Mouse (Mus musculus): ENCODE results near the gene Tmcc3. TPM values are rescaled to one million over a fixed set of nuclear protein-coding genes. Genes with fewer than 3 reads are reported as not detected.
A peak's percentile ranks its signal among the peaks of the same experiment; 100 is the strongest.

The Tmcc3 gene
- polyA plus RNA-seq, 1 experiment from 2014 or later: 14.3 TPM

DNA sequence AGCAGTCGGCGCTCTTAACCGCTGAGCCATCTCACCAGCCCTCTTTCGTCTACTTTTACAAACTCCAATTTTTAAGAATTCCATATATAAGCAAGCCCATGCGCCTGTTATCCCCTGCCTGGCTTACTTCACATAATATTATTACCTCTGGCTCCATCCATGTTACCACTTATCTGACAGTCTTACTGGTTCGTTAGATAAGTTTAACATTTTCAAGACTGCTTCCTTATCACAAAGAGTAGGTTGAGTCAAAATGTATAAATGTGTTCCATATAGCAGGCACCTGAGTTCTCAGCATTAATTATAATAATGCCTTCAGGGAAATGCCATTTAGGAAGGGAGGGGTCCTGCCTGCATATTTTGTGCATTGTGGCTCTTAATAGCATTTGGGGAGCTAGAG lies 255.5 kb downstream of the Tmcc3 start:
- Histone ChIP-seq H3K9ac (replicated peaks; ENCODE audit: low read depth) (no peak overlapping the region), H3K9me3 (ENCODE audit: low read length) (no peaks in the 10 kb centered on the region), H3K27ac (ENCODE audit: low read length) (no peak overlapping the region), H3K36me3 (ENCODE audit: insufficient read depth, low read length) (no peaks in the 10 kb centered on the region), H3K4me2 (replicated peaks; ENCODE audit: low read depth, low read length) (no peak overlapping the region), H3K4me1 (ENCODE audit: insufficient read depth, low read depth, low read length) (peaks cover 1% of the 10 kb centered on the region; the same call in 1 of the 2 replicates), H3K4me3 (ENCODE audit: low read depth, low read length) (no peak overlapping the region), H3K27me3 (replicated peaks; ENCODE audit: insufficient read depth, low read length) (no peaks in the 10 kb centered on the region)
- DNase-seq (ENCODE audit: low spot score) (no peak), ATAC-seq (no peak)
- WGBS: 96% methylated on average over 6 of the region's 6 CpGs
- TF ChIP-seq CTCF (IDR thresholded peaks at IDR 0.05) (no peak), EP300 (IDR thresholded peaks at IDR 0.05) (no peak)

DNA sequence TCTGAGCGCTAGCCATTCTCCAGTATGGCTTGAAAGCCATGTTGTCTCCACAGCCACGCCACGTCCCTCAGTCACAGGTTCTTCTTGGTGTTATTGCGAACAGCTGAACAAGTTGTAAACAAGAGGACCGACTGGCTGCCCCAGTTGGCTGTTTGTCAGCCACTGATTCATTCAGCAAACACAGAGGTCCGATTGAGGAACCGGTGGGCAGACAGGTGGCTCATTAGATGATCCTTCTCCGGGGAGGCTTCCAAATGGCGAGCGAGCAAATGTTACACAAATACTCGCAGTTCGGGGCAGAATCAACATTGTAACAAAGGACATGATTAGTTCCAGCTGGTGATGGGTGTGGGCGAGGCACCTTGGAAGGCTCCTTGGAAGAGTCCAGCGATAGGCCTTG lies 256.2 kb downstream of the Tmcc3 start:
- Histone ChIP-seq H3K27ac (ENCODE audit: low read length) (no peak overlapping the region), H3K9ac (replicated peaks; ENCODE audit: low read depth) (no peak overlapping the region), H3K36me3 (ENCODE audit: insufficient read depth, low read length) (no peaks in the 10 kb centered on the region), H3K9me3 (ENCODE audit: low read length) (no peaks in the 10 kb centered on the region), H3K27me3 (replicated peaks; ENCODE audit: insufficient read depth, low read length) (no peaks in the 10 kb centered on the region), H3K4me3 (ENCODE audit: low read depth, low read length) (no peak overlapping the region), H3K4me2 (replicated peaks; ENCODE audit: low read depth, low read length) (no peak overlapping the region), H3K4me1 (ENCODE audit: insufficient read depth, low read depth, low read length) (peaks cover 8% of the 10 kb centered on the region; the same call in 1 of the 2 replicates)
- WGBS: 68% methylated on average over 14 of the region's 14 CpGs
- DNase-seq (ENCODE audit: low spot score) (no peak), ATAC-seq (no peak)
- TF ChIP-seq EP300 (IDR thresholded peaks at IDR 0.05) (no peak), CTCF (IDR thresholded peaks at IDR 0.05) (no peak)

DNA sequence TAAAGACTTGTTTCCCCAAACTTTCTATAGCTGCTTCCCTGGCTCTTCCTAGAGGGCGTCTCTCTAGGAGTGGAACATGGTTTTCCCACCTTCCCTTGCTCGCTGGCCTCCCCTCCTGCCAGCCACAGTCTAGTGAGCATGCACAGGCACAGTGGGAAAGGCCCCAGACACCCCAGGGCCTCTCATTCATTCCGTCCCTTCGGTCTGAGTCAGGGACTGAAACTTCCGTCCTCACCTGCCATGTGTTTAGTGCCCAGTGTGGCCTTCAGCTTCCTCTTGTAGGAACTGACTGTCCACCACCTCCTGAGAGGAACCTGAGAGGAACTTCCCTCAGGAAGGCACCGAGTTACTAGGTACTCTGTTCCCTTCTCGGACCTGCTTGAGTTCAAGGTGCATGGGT lies 257.1 kb downstream of the Tmcc3 start:
- Histone ChIP-seq H3K4me1 (ENCODE audit: insufficient read depth, low read depth, low read length) (peaks cover 9% of the 10 kb centered on the region; the same call in 1 of the 2 replicates), H3K9ac (replicated peaks; ENCODE audit: low read depth) (no peak overlapping the region), H3K9me3 (ENCODE audit: low read length) (no peaks in the 10 kb centered on the region), H3K4me3 (ENCODE audit: low read depth, low read length) (no peak overlapping the region), H3K36me3 (ENCODE audit: insufficient read depth, low read length) (no peaks in the 10 kb centered on the region), H3K27me3 (replicated peaks; ENCODE audit: insufficient read depth, low read length) (no peaks in the 10 kb centered on the region), H3K27ac (ENCODE audit: low read length) (no peak overlapping the region), H3K4me2 (replicated peaks; ENCODE audit: low read depth, low read length) (no peak overlapping the region)
- no peak for DNase-seq (ENCODE audit: low spot score)
- TF ChIP-seq EP300 (IDR thresholded peaks at IDR 0.05) (no peak), CTCF (IDR thresholded peaks at IDR 0.05) (no peak)
- ATAC-seq: no peak
- WGBS: 87% methylated on average over 7 of the region's 7 CpGs

DNA sequence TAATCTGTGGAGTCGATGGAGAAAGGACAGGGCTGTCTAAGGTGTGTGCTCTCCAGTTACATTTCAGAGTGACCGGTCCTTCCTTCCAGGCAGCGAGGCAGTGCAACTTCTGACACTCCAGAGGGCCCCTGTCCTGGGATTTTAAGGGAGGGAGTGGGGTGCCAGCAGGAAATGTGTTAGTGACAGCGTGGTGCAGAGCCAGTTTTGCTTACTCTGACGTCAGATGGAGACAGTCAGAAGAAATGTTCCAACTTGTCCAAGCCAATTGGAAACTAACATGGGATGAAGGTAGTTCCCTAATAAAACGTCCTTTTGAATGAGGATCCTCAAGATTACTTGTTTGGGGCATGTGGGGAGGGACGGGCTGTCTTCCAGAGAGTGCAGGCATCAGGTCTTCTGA lies 258.0 kb downstream of the Tmcc3 start:
- H3K9ac ChIP-seq (replicated peaks; ENCODE audit: low read depth): no peak overlapping the region
- H3K4me1 ChIP-seq (ENCODE audit: insufficient read depth, low read depth, low read length): peaks cover 13% of the 10 kb centered on the region; the same call in 1 of the 2 replicates
- ATAC-seq: no peak
- no peak overlapping the region for H3K27ac ChIP-seq (ENCODE audit: low read length)
- no peaks in the 10 kb centered on the region for H3K27me3 ChIP-seq (replicated peaks; ENCODE audit: insufficient read depth, low read length)
- DNase-seq (ENCODE audit: low spot score): no peak
- H3K4me2 ChIP-seq (replicated peaks; ENCODE audit: low read depth, low read length): no peak overlapping the region
- no peak overlapping the region for H3K4me3 ChIP-seq (ENCODE audit: low read depth, low read length)
- WGBS: 54% methylated on average over 7 of the region's 7 CpGs
- TF ChIP-seq CTCF (IDR thresholded peaks at IDR 0.05) (no peak), EP300 (IDR thresholded peaks at IDR 0.05) (no peak)
- no peaks in the 10 kb centered on the region for H3K36me3 ChIP-seq (ENCODE audit: insufficient read depth, low read length)
- no peaks in the 10 kb centered on the region for H3K9me3 ChIP-seq (ENCODE audit: low read length)

DNA sequence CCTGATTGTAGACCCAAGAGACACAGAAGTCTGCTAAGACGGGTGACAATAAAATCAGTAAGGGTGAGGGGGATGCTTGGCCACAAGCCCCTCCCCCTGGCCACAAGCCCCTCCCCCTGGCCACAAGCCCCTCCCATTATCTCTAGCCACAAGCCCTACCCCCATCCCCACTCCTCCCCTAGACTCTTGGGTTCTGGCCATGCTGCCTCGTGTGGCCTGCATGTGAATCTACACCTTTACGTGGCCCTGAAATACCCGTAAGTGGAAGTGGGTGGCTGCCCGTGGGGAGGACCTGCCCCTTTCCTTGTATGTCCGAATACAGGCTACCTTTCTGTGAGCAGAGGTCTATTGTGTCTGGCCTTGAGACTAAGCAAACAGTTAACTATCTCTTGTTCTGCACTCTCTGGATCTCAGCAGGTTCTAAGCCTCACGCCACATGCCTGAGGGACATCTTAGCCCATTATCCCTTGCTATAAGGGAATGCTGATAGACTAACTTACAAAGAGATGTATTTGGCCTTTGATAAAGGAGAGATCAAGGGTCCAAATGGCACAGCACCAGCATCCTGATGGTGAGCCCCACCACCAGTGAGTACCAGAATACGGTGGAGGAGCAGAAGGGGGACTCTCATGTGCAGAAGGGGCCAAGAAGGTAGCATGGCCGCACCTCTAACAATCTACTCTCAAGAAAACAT lies 260.3 kb downstream of the Tmcc3 start:
- 0 out of 2 replicates have a peak overlapping the region, but pooled peaks have one; percentile 38 for H3K27ac ChIP-seq (ENCODE audit: low read length)
- no peaks in the 10 kb centered on the region for H3K27me3 ChIP-seq (replicated peaks; ENCODE audit: insufficient read depth, low read length)
- peaks cover 32% of the 10 kb centered on the region; the same call in 1 of the 2 replicates for H3K4me1 ChIP-seq (ENCODE audit: insufficient read depth, low read depth, low read length)
- 88% methylated on average over 9 of the region's 9 CpGs for WGBS
- H3K4me2 ChIP-seq (replicated peaks; ENCODE audit: low read depth, low read length): no peak overlapping the region
- no peaks in the 10 kb centered on the region for H3K36me3 ChIP-seq (ENCODE audit: insufficient read depth, low read length)
- ATAC-seq (no peak), DNase-seq (ENCODE audit: low spot score) (no peak)
- TF ChIP-seq EP300 (IDR thresholded peaks at IDR 0.05): no peak
- peak; percentile 32 for TF ChIP-seq CTCF (IDR thresholded peaks at IDR 0.05)
- H3K9ac ChIP-seq (replicated peaks; ENCODE audit: low read depth): no peak overlapping the region
- no peak overlapping the region for H3K4me3 ChIP-seq (ENCODE audit: low read depth, low read length)
- H3K9me3 ChIP-seq (ENCODE audit: low read length): no peaks in the 10 kb centered on the region

DNA sequence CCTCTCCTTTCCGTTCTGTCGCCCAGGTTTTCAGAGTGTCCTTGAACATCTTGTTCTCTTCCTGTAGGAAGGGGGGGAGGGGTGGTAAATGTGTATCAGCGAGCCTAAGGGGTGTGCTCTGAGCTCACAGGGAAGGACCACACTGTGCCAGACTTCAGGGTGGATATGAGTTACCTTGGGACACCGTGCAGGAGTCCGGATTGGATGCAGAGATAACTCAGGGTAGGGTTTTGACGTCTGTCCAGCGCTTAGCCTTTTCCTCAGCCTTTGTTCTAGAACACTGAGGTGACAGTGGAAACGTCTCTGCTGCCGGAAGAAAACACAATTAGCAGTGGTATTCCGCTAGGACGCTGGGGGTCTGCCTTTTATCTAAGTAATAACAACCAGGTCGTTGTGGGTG lies 261.0 kb downstream of the Tmcc3 start:
- Histone ChIP-seq H3K4me1 (ENCODE audit: insufficient read depth, low read depth, low read length) (peaks cover 32% of the 10 kb centered on the region; the same call in 1 of the 2 replicates), H3K9ac (replicated peaks; ENCODE audit: low read depth) (no peak overlapping the region), H3K4me2 (replicated peaks; ENCODE audit: low read depth, low read length) (no peak overlapping the region), H3K4me3 (ENCODE audit: low read depth, low read length) (no peak overlapping the region), H3K27me3 (replicated peaks; ENCODE audit: insufficient read depth, low read length) (no peaks in the 10 kb centered on the region), H3K27ac (ENCODE audit: low read length) (no peak overlapping the region), H3K36me3 (ENCODE audit: insufficient read depth, low read length) (no peaks in the 10 kb centered on the region), H3K9me3 (ENCODE audit: low read length) (no peaks in the 10 kb centered on the region)
- DNase-seq (ENCODE audit: low spot score) (peak; percentile 75), ATAC-seq (peak; percentile 71)
- 36% methylated on average over 12 of the region's 12 CpGs for WGBS
- TF ChIP-seq EP300 (IDR thresholded peaks at IDR 0.05) (peak; percentile 98), CTCF (IDR thresholded peaks at IDR 0.05) (no peak)
